Mouse (Mus musculus): ENCODE measurements at regions not wholly inside any gene's neighbourhood (a gene's known extent, or its start where the extent isn't known, plus 50 kb on each side); places are given as distances from the start of the nearest gene placed in this dataset.
A peak's percentile ranks its signal among the peaks of the same experiment; 100 is the strongest.

DNA sequence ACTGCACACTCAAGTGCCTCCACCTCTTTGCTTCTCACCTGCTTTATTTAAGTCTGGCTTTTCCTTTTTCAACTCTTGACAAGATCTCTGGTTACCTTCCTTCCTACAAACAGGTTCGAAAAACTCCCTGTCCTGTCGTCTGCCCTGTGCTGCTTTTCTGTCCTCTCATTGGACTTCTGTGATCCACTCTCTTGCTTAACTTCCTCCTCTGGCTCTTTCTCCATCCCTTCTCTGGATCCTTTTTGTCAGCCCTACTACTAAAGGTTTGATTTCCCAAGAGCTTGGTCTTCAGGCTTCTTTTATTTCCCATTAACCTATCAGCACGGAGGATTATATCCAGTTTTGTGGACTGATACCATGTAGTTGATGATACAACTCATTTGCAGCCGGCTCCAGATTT lies 149.8 kb downstream of the Satb1 start:
- H3K27me3 ChIP-seq (ENCODE audit: poor library complexity, severe bottlenecking): no peaks in the 10 kb centered on the region
- H3K4me1 ChIP-seq: no peaks in the 10 kb centered on the region; the same call in 1 of the 2 replicates
- no peak overlapping the region for H3K4me3 ChIP-seq
- H3K36me3 ChIP-seq (replicated peaks): no peaks in the 10 kb centered on the region
- no peak for DNase-seq (ENCODE audit: extremely low spot score, low spot score)
- WGBS: 89% methylated on average over 4 of the region's 4 CpGs
- no peak overlapping the region for H3K27ac ChIP-seq
- no peaks in the 10 kb centered on the region for H3K9me3 ChIP-seq

DNA sequence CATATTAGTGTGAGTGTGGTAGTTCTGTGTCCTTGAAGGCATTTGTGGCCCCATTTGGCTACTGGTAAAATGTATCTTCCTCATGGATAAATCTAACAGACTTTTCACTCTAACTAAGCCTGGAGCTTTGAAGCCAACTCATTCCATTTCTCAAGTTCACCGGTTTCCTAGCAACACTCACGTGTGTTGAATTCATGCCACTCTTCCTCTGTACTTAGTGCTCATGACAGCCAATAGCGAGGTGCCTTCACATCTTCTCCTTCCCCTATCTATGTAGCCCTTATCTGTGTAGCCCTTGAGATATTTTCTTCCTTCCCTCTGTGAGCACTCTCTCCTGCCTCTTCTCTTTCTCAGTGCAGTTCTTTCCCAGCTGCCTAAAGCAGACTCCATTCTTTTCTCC lies 150.7 kb downstream of the Satb1 start:
- no peaks in the 10 kb centered on the region for H3K36me3 ChIP-seq (replicated peaks)
- H3K4me3 ChIP-seq: no peak overlapping the region
- no peaks in the 10 kb centered on the region for H3K27me3 ChIP-seq (ENCODE audit: poor library complexity, severe bottlenecking)
- WGBS: 88% methylated on average over 3 of the region's 3 CpGs
- no peak overlapping the region for H3K27ac ChIP-seq
- no peak for DNase-seq (ENCODE audit: extremely low spot score, low spot score)
- H3K4me1 ChIP-seq: no peaks in the 10 kb centered on the region; the same call in 1 of the 2 replicates
- H3K9me3 ChIP-seq: no peaks in the 10 kb centered on the region

DNA sequence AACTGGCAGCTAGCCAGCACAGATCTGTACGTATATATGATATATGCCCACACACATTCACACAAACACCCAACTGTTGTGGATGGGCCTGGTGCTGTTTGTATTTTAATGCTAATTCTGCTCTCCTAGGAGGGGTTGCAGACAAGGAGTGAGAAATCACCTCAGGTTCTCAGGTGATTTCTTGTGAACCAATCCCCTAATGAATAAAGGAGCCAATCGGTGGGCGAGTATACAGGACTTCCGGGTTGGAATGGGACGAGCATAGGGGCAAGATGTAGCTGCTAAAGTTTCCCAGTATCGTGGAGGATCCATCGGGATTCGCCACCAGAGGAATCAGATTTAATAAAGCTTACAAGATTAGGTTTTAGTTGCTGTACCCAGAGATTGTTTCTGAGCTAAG lies 155.6 kb downstream of the Satb1 start:
- Histone ChIP-seq H3K4me3 (no peak overlapping the region), H3K27ac (no peak overlapping the region), H3K9me3 (no peaks in the 10 kb centered on the region), H3K36me3 (replicated peaks) (no peaks in the 10 kb centered on the region), H3K27me3 (ENCODE audit: poor library complexity, severe bottlenecking) (no peaks in the 10 kb centered on the region), H3K4me1 (no peaks in the 10 kb centered on the region; the same call in 1 of the 2 replicates)
- no peak for DNase-seq (ENCODE audit: extremely low spot score, low spot score)
- 91% methylated on average over 8 of the region's 8 CpGs for WGBS

DNA sequence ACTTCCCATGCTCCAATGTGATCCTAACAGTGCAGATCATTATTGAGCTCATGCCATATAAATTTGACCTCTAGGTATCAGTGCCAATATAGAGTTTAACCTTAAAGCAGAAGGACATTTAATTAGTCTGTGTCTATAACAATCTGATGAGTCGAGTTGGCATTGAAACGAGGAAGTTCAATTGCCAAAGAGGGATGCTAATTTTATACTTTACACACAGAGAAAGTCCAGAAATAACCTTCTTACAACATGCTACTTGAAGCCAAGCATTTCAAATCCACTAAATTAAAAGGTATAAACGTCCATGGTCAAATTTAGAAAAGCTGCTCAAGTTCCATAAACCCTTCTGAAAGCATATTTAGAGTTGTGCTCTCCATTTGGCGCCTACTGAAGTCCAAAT lies 174.7 kb downstream of the Satb1 start:
- Histone ChIP-seq H3K4me1 (no peaks in the 10 kb centered on the region), H3K27ac (no peak overlapping the region), H3K36me3 (replicated peaks) (no peaks in the 10 kb centered on the region), H3K27me3 (ENCODE audit: poor library complexity, severe bottlenecking) (no peaks in the 10 kb centered on the region), H3K4me3 (no peak overlapping the region), H3K9me3 (no peaks in the 10 kb centered on the region)
- WGBS: 90% methylated on average over 4 of the region's 4 CpGs
- DNase-seq (ENCODE audit: extremely low spot score, low spot score): no peak

DNA sequence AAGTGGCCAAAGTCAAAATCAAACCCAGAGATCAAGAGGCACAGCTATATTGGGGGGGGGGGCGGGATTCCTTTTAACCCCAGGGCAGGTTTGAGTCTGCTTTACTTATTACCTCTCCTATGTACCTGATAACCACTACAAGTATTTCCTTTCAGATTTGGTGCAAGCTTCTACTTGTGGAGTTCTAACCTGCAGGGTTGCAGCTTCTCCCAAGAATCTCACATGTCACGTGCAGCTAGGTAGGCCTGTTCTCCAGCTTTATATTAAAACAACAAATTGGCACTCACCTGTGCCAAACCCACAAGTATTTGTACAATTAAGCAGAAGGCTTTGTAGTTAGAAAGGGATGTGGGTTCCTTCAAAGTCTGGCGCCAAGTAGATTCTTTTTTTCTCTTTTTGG lies 179.2 kb downstream of the Satb1 start:
- Histone ChIP-seq H3K36me3 (replicated peaks) (no peaks in the 10 kb centered on the region), H3K4me3 (no peak overlapping the region), H3K27me3 (ENCODE audit: poor library complexity, severe bottlenecking) (no peaks in the 10 kb centered on the region), H3K4me1 (no peaks in the 10 kb centered on the region), H3K27ac (no peak overlapping the region), H3K9me3 (no peaks in the 10 kb centered on the region)
- DNase-seq (ENCODE audit: extremely low spot score, low spot score): no peak
- WGBS: 87% methylated on average over 3 of the region's 3 CpGs

DNA sequence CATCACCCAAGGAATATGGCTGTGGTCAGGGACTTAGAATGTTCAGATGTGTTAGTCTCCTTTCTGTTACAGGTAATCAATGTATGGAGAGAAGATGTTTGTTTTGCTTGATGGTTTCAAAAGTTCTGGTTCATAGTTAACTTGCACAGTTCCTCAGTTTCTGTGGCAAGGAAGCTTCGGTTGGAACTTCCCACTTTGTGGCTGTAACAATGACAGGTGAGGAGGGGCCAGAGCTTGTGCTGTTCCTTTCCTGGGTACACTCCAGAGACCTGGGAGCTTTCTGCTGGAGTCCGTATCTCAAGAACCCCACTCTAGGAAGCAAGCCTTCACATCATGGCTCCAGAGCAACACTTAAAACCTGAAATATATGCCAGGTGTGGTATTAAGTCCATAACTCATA lies 181.2 kb downstream of the Satb1 start:
- Histone ChIP-seq H3K36me3 (replicated peaks) (no peaks in the 10 kb centered on the region), H3K27ac (no peak overlapping the region), H3K27me3 (ENCODE audit: poor library complexity, severe bottlenecking) (no peaks in the 10 kb centered on the region), H3K4me3 (no peak overlapping the region), H3K9me3 (no peaks in the 10 kb centered on the region), H3K4me1 (no peaks in the 10 kb centered on the region)
- no peak for DNase-seq (ENCODE audit: extremely low spot score, low spot score)
- WGBS: 91% methylated on average over 2 of the region's 2 CpGs

DNA sequence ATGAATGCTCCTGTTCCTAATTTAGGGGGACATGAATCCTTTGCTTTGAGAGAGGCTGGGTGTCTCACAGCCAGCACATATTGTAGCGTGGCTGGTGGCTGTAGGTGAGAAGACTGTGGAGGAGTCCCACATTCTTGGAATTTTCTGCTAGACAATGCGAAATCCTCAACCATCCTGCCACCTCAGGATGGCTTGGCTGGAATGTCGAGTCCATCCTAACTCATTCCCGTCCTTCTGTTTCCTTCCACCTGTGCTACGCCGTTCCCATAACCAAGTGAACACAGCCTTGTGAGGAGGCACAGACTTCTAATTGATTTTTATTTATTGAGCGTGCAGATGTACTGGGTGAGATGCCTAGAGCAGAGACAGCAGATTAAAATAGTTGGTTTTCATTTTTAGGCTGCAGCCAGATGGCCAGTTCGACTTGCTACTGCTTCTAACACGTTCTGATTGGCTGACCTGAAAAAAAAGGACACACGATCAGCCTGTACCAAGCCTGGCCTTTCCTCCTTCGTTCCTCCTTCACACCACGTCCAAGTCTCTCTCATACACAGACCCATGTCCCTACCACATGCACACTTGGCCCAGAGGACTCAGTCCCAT lies 183.8 kb downstream of the Satb1 start:
- Histone ChIP-seq H3K36me3 (replicated peaks) (no peaks in the 10 kb centered on the region), H3K4me3 (no peak overlapping the region), H3K4me1 (no peaks in the 10 kb centered on the region), H3K27me3 (ENCODE audit: poor library complexity, severe bottlenecking) (no peaks in the 10 kb centered on the region), H3K27ac (no peak overlapping the region), H3K9me3 (no peaks in the 10 kb centered on the region)
- 88% methylated on average over 12 of the region's 12 CpGs for WGBS
- DNase-seq (ENCODE audit: extremely low spot score, low spot score): no peak

DNA sequence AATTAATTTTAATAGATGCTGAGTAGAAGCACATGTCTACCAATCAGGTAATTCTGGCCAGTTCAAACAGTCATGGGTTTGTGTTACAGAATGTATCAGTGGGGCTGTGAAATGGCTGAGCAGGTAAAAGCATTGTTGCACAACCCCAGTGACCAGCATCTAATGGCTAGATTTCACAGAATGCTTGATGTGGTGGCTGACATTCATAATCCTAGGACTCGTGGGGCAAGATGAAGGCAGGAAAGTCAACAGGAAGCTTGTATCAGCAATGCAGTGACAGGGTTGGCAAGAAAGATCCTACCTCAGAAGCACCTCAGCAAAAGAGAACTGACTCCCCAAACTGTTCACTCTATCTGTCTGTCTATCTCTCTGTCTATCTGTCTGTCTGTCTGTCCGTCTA lies 186.7 kb downstream of the Satb1 start:
- Histone ChIP-seq H3K27me3 (ENCODE audit: poor library complexity, severe bottlenecking) (no peaks in the 10 kb centered on the region), H3K36me3 (replicated peaks) (no peaks in the 10 kb centered on the region), H3K4me3 (no peak overlapping the region), H3K9me3 (no peaks in the 10 kb centered on the region), H3K4me1 (no peaks in the 10 kb centered on the region), H3K27ac (no peak overlapping the region)
- no peak for DNase-seq (ENCODE audit: extremely low spot score, low spot score)
- 81% methylated on average over 2 of the region's 2 CpGs for WGBS

DNA sequence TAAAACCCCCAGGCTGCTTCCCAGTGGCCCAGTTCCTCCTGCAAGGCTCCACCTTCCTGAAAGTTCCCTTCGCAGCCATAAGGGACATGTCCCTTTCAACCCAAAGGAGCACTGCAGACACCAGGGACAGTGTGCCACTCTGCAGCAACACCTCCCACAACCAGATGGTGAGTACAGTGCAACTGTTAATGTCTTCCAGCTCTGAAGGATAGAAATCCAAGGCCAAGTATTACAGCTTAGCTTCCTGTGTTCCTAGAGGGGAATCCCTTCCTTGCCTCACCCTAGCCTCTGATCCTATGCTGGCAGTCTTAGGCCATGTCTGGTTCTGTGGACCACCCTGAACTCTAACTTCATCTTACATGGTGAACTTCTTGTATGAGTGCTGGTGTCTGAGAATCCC lies 187.2 kb downstream of the Satb1 start:
- DNase-seq (ENCODE audit: extremely low spot score, low spot score): peak; percentile 13
- H3K27ac ChIP-seq: no peak overlapping the region

DNA sequence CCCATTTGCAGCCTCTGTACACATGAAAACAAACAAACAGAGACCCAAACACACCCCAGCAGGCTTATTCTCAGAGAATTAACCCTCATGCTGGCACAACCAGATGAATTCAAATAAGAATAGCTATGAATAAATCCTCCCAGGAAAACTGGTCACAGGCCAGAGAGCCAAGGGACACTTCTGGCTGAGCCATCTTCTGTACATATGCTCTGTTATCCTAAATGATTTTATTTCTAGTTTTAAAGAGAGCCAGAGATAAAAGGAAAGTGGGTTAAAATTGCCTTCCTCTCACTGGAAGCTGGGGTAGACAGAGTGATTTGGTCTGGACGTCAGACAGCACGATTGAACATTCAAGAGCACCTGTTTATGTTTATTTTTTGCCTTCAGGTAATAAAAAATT lies 190.4 kb downstream of the Satb1 start:
- Histone ChIP-seq H3K4me1 (no peaks in the 10 kb centered on the region), H3K27ac (no peak overlapping the region), H3K27me3 (ENCODE audit: poor library complexity, severe bottlenecking) (no peaks in the 10 kb centered on the region), H3K9me3 (no peaks in the 10 kb centered on the region), H3K4me3 (no peak overlapping the region), H3K36me3 (replicated peaks) (no peaks in the 10 kb centered on the region)
- 91% methylated on average over 2 of the region's 2 CpGs for WGBS
- no peak for DNase-seq (ENCODE audit: extremely low spot score, low spot score)

More for the DNA sequence above, 187.2 kb downstream of the Satb1 start:
- Histone ChIP-seq H3K36me3 (replicated peaks) (no peaks in the 10 kb centered on the region), H3K9me3 (no peaks in the 10 kb centered on the region), H3K4me1 (no peaks in the 10 kb centered on the region), H3K4me3 (no peak overlapping the region), H3K27me3 (ENCODE audit: poor library complexity, severe bottlenecking) (no peaks in the 10 kb centered on the region)
- 90% methylated on average over 1 of the region's 1 CpGs for WGBS

DNA sequence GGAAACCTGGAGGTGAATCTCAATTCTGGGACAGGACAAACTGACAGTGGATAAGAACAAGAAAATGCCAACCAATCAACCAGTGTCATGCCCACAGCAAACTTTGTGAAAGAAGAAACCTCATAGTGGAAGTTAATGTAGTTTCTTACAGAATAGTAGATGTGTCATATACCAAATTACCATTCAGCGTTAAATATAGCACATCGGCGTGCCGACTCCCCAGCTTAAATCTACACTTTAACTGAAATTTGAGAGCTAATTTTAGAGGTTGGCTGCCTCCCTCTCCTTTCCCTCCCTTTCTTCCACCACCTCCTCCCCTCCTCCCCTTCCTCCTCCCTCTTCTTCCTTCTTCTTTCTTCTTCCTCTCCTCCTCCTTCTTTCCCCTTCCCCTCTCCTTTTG lies 197.2 kb downstream of the Satb1 start:
- WGBS: 95% methylated on average over 4 of the region's 4 CpGs
- no peaks in the 10 kb centered on the region for H3K9me3 ChIP-seq
- H3K27ac ChIP-seq: no peak overlapping the region
- DNase-seq (ENCODE audit: extremely low spot score, low spot score): no peak
- no peak overlapping the region for H3K4me3 ChIP-seq
- no peaks in the 10 kb centered on the region for H3K36me3 ChIP-seq (replicated peaks)
- no peaks in the 10 kb centered on the region for H3K27me3 ChIP-seq (ENCODE audit: poor library complexity, severe bottlenecking)
- no peaks in the 10 kb centered on the region for H3K4me1 ChIP-seq

DNA sequence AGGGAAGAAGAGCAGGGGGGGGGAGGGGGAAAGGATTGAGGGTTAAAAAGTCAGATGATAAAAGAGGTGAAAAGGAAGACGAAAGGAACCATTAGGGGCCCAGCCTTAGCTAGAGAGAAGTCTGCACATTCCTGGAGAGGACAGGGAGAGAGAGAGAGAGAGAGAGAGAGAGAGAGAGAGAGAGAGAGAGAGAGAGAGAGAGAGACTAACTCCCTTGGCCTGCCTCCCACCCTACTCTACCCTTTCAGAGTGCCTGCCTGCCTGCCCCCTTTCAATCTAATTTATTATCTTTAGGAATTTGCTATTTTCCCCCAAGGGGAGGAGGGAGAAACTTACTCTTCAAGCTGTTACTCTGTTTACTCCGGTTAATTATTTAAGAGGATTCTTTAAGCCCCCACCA lies 201.5 kb downstream of the Satb1 start:
- H3K9me3 ChIP-seq: no peaks in the 10 kb centered on the region
- no peaks in the 10 kb centered on the region for H3K27me3 ChIP-seq (ENCODE audit: poor library complexity, severe bottlenecking)
- no peaks in the 10 kb centered on the region for H3K36me3 ChIP-seq (replicated peaks)
- no peak overlapping the region for H3K4me3 ChIP-seq
- 74% methylated on average over 2 of the region's 2 CpGs for WGBS
- no peaks in the 10 kb centered on the region for H3K4me1 ChIP-seq
- no peak for DNase-seq (ENCODE audit: extremely low spot score, low spot score)
- no peak overlapping the region for H3K27ac ChIP-seq

DNA sequence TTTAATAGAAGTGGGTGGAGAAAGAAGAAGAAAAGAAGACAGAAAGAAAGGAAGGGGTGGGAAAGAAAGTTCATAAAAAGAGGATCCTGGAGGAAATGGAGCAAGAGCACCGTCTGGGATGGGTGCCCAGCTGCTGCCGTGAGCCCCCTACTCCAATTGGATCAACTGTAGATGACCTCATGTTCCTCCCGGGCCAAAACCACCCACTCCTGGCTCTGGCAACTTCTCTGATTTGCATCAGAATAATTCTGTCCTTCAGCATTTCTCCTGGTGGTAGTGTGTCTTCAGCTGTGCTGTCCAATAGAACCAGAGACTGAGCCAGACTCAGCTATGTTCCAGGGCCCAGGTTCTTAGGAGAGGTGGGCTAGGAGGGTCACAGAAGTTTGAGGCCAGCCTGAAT lies 212.6 kb downstream of the Satb1 start:
- Histone ChIP-seq H3K27ac (no peak overlapping the region), H3K9me3 (no peaks in the 10 kb centered on the region), H3K4me1 (no peaks in the 10 kb centered on the region), H3K4me3 (no peak overlapping the region), H3K36me3 (replicated peaks) (no peaks in the 10 kb centered on the region), H3K27me3 (ENCODE audit: poor library complexity, severe bottlenecking) (no peaks in the 10 kb centered on the region)
- no peak for DNase-seq (ENCODE audit: extremely low spot score, low spot score)
- 79% methylated on average over 3 of the region's 3 CpGs for WGBS

DNA sequence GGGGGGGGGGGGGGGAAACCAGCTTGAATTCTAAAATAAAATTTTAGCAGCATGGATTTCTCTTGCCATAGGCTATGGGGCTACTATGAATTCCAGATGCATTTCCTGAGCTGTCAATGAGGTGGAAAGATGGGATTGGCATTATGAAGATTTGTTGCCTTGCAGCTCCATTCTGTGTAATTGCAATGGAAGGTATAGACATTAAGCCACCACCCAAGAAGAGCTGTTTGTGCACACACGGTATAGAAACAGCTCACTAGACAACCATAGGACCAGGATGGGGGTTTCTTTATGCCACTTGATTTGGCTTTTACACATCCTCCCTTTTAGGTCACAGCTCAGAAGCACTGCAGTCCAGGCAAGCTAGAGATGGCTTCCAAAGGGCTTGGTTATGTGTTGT lies 247.8 kb downstream of the Satb1 start:
- Histone ChIP-seq H3K27me3 (ENCODE audit: poor library complexity, severe bottlenecking) (no peaks in the 10 kb centered on the region), H3K4me1 (peaks cover 18% of the 10 kb centered on the region), H3K36me3 (replicated peaks) (no peaks in the 10 kb centered on the region), H3K9me3 (no peaks in the 10 kb centered on the region), H3K27ac (no peak overlapping the region), H3K4me3 (no peak overlapping the region)
- WGBS: 78% methylated on average over 1 of the region's 1 CpGs
- DNase-seq (ENCODE audit: extremely low spot score, low spot score): no peak

Measured in forebrain, embryonic 10.5 days (tissue).